ENCODE assay signal across 8 mouse cellular contexts in the genomic region with DNA sequence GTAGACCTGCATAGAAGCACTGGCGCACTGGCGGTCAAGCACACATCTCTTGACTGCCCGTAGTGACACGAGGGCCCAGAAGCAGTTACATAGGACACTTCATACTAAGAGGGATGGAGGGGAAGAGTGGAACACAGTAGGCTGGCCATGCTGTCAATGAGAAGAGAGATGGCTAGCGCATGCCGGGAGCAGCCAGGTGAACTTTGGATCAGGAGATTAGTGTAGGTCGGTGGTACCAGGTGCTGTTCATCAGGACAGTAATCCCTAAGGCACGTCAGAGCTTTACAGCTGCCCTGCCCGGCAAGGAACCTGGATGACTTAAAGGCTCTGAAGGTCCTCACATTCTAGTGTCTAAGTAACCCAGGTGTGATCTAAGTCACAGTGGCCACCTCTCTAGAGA. TPM values are rescaled to one million over a fixed set of nuclear protein-coding genes. Genes with fewer than 3 reads are reported as not detected.
DNase-seq lines count a peak whose midpoint lies in the region; ATAC-seq lines count a peak whose summit lies in the region.

No protein-coding gene starts in this region.

- H3K4me3 ChIP-seq in heart, embryonic 13.5 days, result peak overlapping the region; percentile 93
- H3K4me3 ChIP-seq in brown adipose tissue, adult 24 weeks (ENCODE audit: insufficient read depth, low read depth, low read length), result peak overlapping the region; percentile 93
- H3K4me3 ChIP-seq in intestine, embryonic 16.5 days (ENCODE audit: low read length), result peak overlapping the region; percentile 90
- peak overlapping the region; percentile 98 for H3K4me3 ChIP-seq in midbrain, embryonic 15.5 days

- intact Hi-C loops in gastrocnemius, postnatal 14 days (cut with DNase I; ENCODE audit: low total_unique reads), result no loop called here

- H3K9ac ChIP-seq in heart, embryonic 13.5 days, result peak overlapping the region; percentile 98
- 0 out of 2 replicates have a peak overlapping the region, but pooled peaks have one; percentile 24 for H3K9ac ChIP-seq in intestine, embryonic 16.5 days (ENCODE audit: low read depth, low read length)
- H3K9ac ChIP-seq in midbrain, embryonic 15.5 days, result 0 out of 2 replicates have a peak overlapping the region, but pooled peaks have one; percentile 87

- H3K36me3 ChIP-seq in heart, embryonic 13.5 days, result peaks cover 5% of the 10 kb centered on the region; the same call in 1 of the 2 replicates
- no peaks in the 10 kb centered on the region for H3K36me3 ChIP-seq in intestine, embryonic 16.5 days (ENCODE audit: control insufficient read depth, insufficient read depth, low read length)
- H3K36me3 ChIP-seq in midbrain, embryonic 15.5 days (replicated peaks), result no peaks in the 10 kb centered on the region

- H3K4me1 ChIP-seq in heart, embryonic 13.5 days, result peaks cover 33% of the 10 kb centered on the region
- peaks cover 14% of the 10 kb centered on the region for H3K4me1 ChIP-seq in brown adipose tissue, adult 24 weeks (ENCODE audit: control insufficient read depth, insufficient read depth, insufficient read length, low read length)
- peaks cover 14% of the 10 kb centered on the region for H3K4me1 ChIP-seq in intestine, embryonic 16.5 days (ENCODE audit: control insufficient read depth, insufficient read depth, low read length)
- H3K4me1 ChIP-seq in midbrain, embryonic 15.5 days, result peaks cover 17% of the 10 kb centered on the region

- H3K9me3 ChIP-seq in heart, embryonic 13.5 days, result no peaks in the 10 kb centered on the region
- no peaks in the 10 kb centered on the region for H3K9me3 ChIP-seq in intestine, embryonic 16.5 days (ENCODE audit: control insufficient read depth, low read length)
- H3K9me3 ChIP-seq in midbrain, embryonic 15.5 days, result no peaks in the 10 kb centered on the region

- ATAC-seq in heart, embryonic 13.5 days (ENCODE audit: extremely low read depth, insufficient number of reproducible peaks, low FRiP score, low TSS enrichment), result no peak
- peak; percentile 64 for ATAC-seq in intestine, embryonic 16.5 days
- no peak for ATAC-seq in midbrain, embryonic 15.5 days (replicated peaks)
- ATAC-seq in granulocyte monocyte progenitor cell, adult 5-6 weeks (replicated peaks; ENCODE audit: poor library complexity, severe bottlenecking), result no peak

- H3K4me2 ChIP-seq in heart, embryonic 13.5 days, result peak overlapping the region; percentile 77
- H3K4me2 ChIP-seq in intestine, embryonic 16.5 days (ENCODE audit: low read depth, low read length), result peak overlapping the region; percentile 72
- H3K4me2 ChIP-seq in midbrain, embryonic 15.5 days, result peak overlapping the region; percentile 58

- no peak overlapping the region for H3K27ac ChIP-seq in heart, embryonic 13.5 days (replicated peaks)
- no peak overlapping the region for H3K27ac ChIP-seq in brown adipose tissue, adult 24 weeks (replicated peaks; ENCODE audit: low read depth, low read length)
- peak overlapping the region; percentile 63; the same call in 1 of the 2 replicates for H3K27ac ChIP-seq in intestine, embryonic 16.5 days (ENCODE audit: low read length)
- no peak overlapping the region for H3K27ac ChIP-seq in midbrain, embryonic 15.5 days

- no peak for DNase-seq in heart, adult 18-20 months
- DNase-seq in gastrocnemius, postnatal 14 days, result no peak
- DNase-seq in layer of hippocampus, adult 8-10 months (ENCODE audit: low spot score in 2 of 2), result no peak

- no peaks in the 10 kb centered on the region for H3K27me3 ChIP-seq in heart, embryonic 13.5 days (replicated peaks)
- H3K27me3 ChIP-seq in intestine, embryonic 16.5 days (replicated peaks; ENCODE audit: control insufficient read depth, insufficient read depth, low read length), result no peaks in the 10 kb centered on the region
- no peaks in the 10 kb centered on the region for H3K27me3 ChIP-seq in midbrain, embryonic 15.5 days (replicated peaks)

- WGBS in heart, embryonic 13.5 days, result 73% methylated on average over 9 of the region's 9 CpGs
- 61% methylated on average over 9 of the region's 9 CpGs for WGBS in intestine, embryonic 16.5 days
- WGBS in midbrain, embryonic 15.5 days, result 88% methylated on average over 9 of the region's 9 CpGs

RNA-seq across cellular contexts. Expression of gene Fbxo34, which starts 23.7 kb away (rescaled TPM):
- polyA plus RNA-seq in heart, embryonic 13.5 days (2015; fragmentation: Nextera tagmentation; extraction: Ambion mirVana), result 15.1 and 16.0 TPM in 2 replicates
- 10 to 100 TPM; 11.9 to 12.7 TPM for total RNA-seq in heart, adult 18-20 months (2021)
- 4.9 and 7.5 TPM in 2 replicates for polyA plus RNA-seq in brown adipose tissue, adult 24 weeks (2012; ENCODE audit: insufficient read depth, insufficient read length, missing spikeins)
- 20.4 and 23.5 TPM in 2 replicates for polyA plus RNA-seq in intestine, embryonic 16.5 days (2015; fragmentation: Nextera tagmentation; extraction: Ambion mirVana)
- polyA plus RNA-seq in midbrain, embryonic 15.5 days (2015; fragmentation: Nextera tagmentation; extraction: Ambion mirVana), result 31.9 and 36.0 TPM in 2 replicates
- total RNA-seq in gastrocnemius, postnatal 14 days (2021), result 10 to 100 TPM; 10.5 to 11.2 TPM
- total RNA-seq in granulocyte monocyte progenitor cell, adult 5-6 weeks (2014; fragmentation: Nextera tagmentation), result 10.7 and 13.2 TPM in 2 replicates
- total RNA-seq in granulocyte monocyte progenitor cell, adult 5-6 weeks (2017), result 27.4 and 32.9 TPM in 2 replicates
- total RNA-seq in layer of hippocampus, adult 8-10 months (2022), result 10 to 100 TPM; 79.4 to 98.3 (median 87.4) TPM

RNA-seq across cellular contexts. Expression of gene Dlgap5, which starts 55.7 kb away (rescaled TPM):
- polyA plus RNA-seq in heart, embryonic 13.5 days (2015; fragmentation: Nextera tagmentation; extraction: Ambion mirVana), result 31.0 and 33.4 TPM in 2 replicates
- under 1 TPM; 0.37 to 0.62 TPM for total RNA-seq in heart, adult 18-20 months (2021)
- not detected in 2 replicates for polyA plus RNA-seq in brown adipose tissue, adult 24 weeks (2012; ENCODE audit: insufficient read depth, insufficient read length, missing spikeins)
- polyA plus RNA-seq in intestine, embryonic 16.5 days (2015; fragmentation: Nextera tagmentation; extraction: Ambion mirVana), result 29.5 and 33.9 TPM in 2 replicates
- 6.8 and 7.8 TPM in 2 replicates for polyA plus RNA-seq in midbrain, embryonic 15.5 days (2015; fragmentation: Nextera tagmentation; extraction: Ambion mirVana)
- 1 to 10 TPM; 2.3 to 3.6 TPM for total RNA-seq in gastrocnemius, postnatal 14 days (2021)
- total RNA-seq in granulocyte monocyte progenitor cell, adult 5-6 weeks (2014; fragmentation: Nextera tagmentation), result 22.0 and 42.3 TPM in 2 replicates
- total RNA-seq in granulocyte monocyte progenitor cell, adult 5-6 weeks (2017), result 71.8 and 72.0 TPM in 2 replicates
- total RNA-seq in layer of hippocampus, adult 8-10 months (2022), result 1 to 10 TPM in 1 of 4 experiments, under 1 TPM in 2, not detected in 1; 0.52 to 1.4 (median 0.70) TPM

Comparison
In these comparisons a context has a peak if more than half of its experiments do, and no peak if none do; other contexts are left out.
1. H3K9ac ChIP-seq: peak in every context shown above with its lines; median percentile 98 in heart, embryonic 13.5 days; 87 in midbrain, embryonic 15.5 days; 24 in intestine, embryonic 16.5 days.
2. RNA of gene Dlgap5, which starts 55.7 kb away (total RNA-seq): 22.0 to 72.0 TPM in granulocyte monocyte progenitor cell, adult 5-6 weeks; 2.3 to 3.6 TPM in gastrocnemius, postnatal 14 days, 0.52 to 1.4 TPM in layer of hippocampus, adult 8-10 months and 0.37 to 0.62 TPM in heart, adult 18-20 months; every median in the first group is over 4 times any median in the second.
3. Peak in every context shown above with its lines, with median percentiles within 50 percentile points of each other: H3K4me2 ChIP-seq and H3K4me3 ChIP-seq.